Mouse (Mus musculus) embryonic facial prominence, embryonic 13.5 days (tissue): ENCODE measurements around the gene Zfp771. TPM values are rescaled to one million over a fixed set of nuclear protein-coding genes. Genes with fewer than 3 reads are reported as not detected.

Source experiments
- polyA plus RNA-seq: library from polyadenylated mRNA; unstranded; fragments of >200 nt; fragmentation: Nextera tagmentation; extraction: Ambion mirVana; gene quantifications from 2 replicates; pipeline ENCODE4 v1.2.1, GENCODE M21; 2015

Gene Zfp771
- polyA plus RNA-seq, 1 experiment from 2014 or later: 78.2 TPM

Other genes starting within 250 kb of the Zfp771 start
- gene Mvp, start 229.7 kb upstream of the Zfp771 start, polyA plus RNA-seq: 5.3 and 7.1 TPM in 2 replicates
- gene Pagr1b, start 227.8 kb upstream of the Zfp771 start, polyA plus RNA-seq: 0.47 TPM in 1 of 2 replicates, not detected in the other
- 50.4 and 53.7 TPM in 2 replicates for gene Pagr1a, start 226.9 kb upstream of the Zfp771 start, polyA plus RNA-seq
- 83.4 and 89.6 TPM in 2 replicates for gene Gm42742, start 223.2 kb upstream of the Zfp771 start, polyA plus RNA-seq
- gene Prrt2, start 223.1 kb upstream of the Zfp771 start, polyA plus RNA-seq: 13.1 and 16.9 TPM in 2 replicates
- gene Maz, start 217.2 kb upstream of the Zfp771 start, polyA plus RNA-seq: 63.6 and 73.0 TPM in 2 replicates
- 99.4 and 124 TPM in 2 replicates for gene Kif22, start 201.8 kb upstream of the Zfp771 start, polyA plus RNA-seq
- gene Zg16, start 156.9 kb upstream of the Zfp771 start, polyA plus RNA-seq: 15.5 TPM in 1 of 2 replicates, not detected in the other
- 1.8 and 2.0 TPM in 2 replicates for gene AI467606, start 152.9 kb upstream of the Zfp771 start, polyA plus RNA-seq
- gene Qprt, start 122.0 kb upstream of the Zfp771 start, polyA plus RNA-seq: 1.1 and 1.2 TPM in 2 replicates
- gene Spn, start 106.5 kb upstream of the Zfp771 start, polyA plus RNA-seq: 0.15 and 0.25 TPM in 2 replicates
- gene Cd2bp2, start 48.2 kb upstream of the Zfp771 start, polyA plus RNA-seq: 68.3 and 73.3 TPM in 2 replicates
- 30.4 and 32.0 TPM in 2 replicates for gene Tbc1d10b, start 35.8 kb upstream of the Zfp771 start, polyA plus RNA-seq
- gene Mylpf, start 35.4 kb upstream of the Zfp771 start, polyA plus RNA-seq: 34.1 and 41.1 TPM in 2 replicates
- gene Zfp553, start 11.2 kb upstream of the Zfp771 start, polyA plus RNA-seq: 53.7 and 55.0 TPM in 2 replicates
- gene Sept1, start 11.1 kb upstream of the Zfp771 start, polyA plus RNA-seq: 26.9 and 29.6 TPM in 2 replicates
- gene Dctpp1, start 16.4 kb downstream of the Zfp771 start, polyA plus RNA-seq: 156 and 206 TPM in 2 replicates
- 63.4 and 64.1 TPM in 2 replicates for gene Sephs2, start 29.8 kb downstream of the Zfp771 start, polyA plus RNA-seq
- gene Itgal, start 52.0 kb downstream of the Zfp771 start, polyA plus RNA-seq: 0.52 and 1.1 TPM in 2 replicates
- gene Zfp768, start 101.3 kb downstream of the Zfp771 start, polyA plus RNA-seq: 16.1 and 18.1 TPM in 2 replicates
- 9.4 and 10.5 TPM in 2 replicates for gene Zfp747, start 131.8 kb downstream of the Zfp771 start, polyA plus RNA-seq
- gene 9130019O22Rik, start 142.9 kb downstream of the Zfp771 start, polyA plus RNA-seq: 5.6 and 5.9 TPM in 2 replicates
- gene E430018J23Rik, start 149.4 kb downstream of the Zfp771 start, polyA plus RNA-seq: 6.4 and 7.2 TPM in 2 replicates
- gene Zfp764, start 162.5 kb downstream of the Zfp771 start, polyA plus RNA-seq: 7.7 and 8.2 TPM in 2 replicates
- 25.6 and 29.3 TPM in 2 replicates for gene Zfp688, start 177.8 kb downstream of the Zfp771 start, polyA plus RNA-seq
- 11.8 and 13.1 TPM in 2 replicates for gene Zfp689, start 204.9 kb downstream of the Zfp771 start, polyA plus RNA-seq
- gene Prr14, start 215.3 kb downstream of the Zfp771 start, polyA plus RNA-seq: 46.0 and 48.3 TPM in 2 replicates
- 12.2 and 15.3 TPM in 2 replicates for gene Fbrs, start 234.9 kb downstream of the Zfp771 start, polyA plus RNA-seq